Mouse (Mus musculus) E14TG2a.4 (cell line): ENCODE measurements around the gene Sorcs1.

Experiments used
- H3K27me3 ChIP-seq: 2 replicates; pipeline ENCODE4 v1.6.1; 2014; ENCODE audit warnings: low read length, control low read depth; ENCODE audit not compliant: insufficient read depth
- H3K36me3 ChIP-seq: 2 replicates; pipeline ENCODE4 v1.6.1; 2014; ENCODE audit warnings: low read length, control low read depth; ENCODE audit not compliant: insufficient read depth
- H3K4me1 ChIP-seq: replicated peaks from 2 replicates; pipeline ENCODE4 v1.6.1; 2014; ENCODE audit warnings: low read depth, low read length, control low read depth
- H3K4me3 ChIP-seq: replicated peaks from 2 replicates; pipeline ENCODE4 v1.5.1; 2014; ENCODE audit warnings: mild to moderate bottlenecking, low read length
- H3K9me3 ChIP-seq: 2 replicates; pipeline ENCODE4 v1.6.1; 2014; ENCODE audit warnings: low read length, control low read depth
- CTCF ChIP-seq: conservative IDR thresholded peaks from 2 replicates; pipeline ENCODE4 v1.5.1; 2014; ENCODE audit warnings: low read length
- NANOG ChIP-seq: IDR thresholded peaks from 2 replicates; pipeline ENCODE4 v1.6.1; 2014; ENCODE audit warnings: borderline replicate concordance, low read length, mixed read lengths
- POU5F1 ChIP-seq: IDR thresholded peaks from 2 replicates; pipeline ENCODE4 v1.6.1; 2014; ENCODE audit warnings: low read length, borderline replicate concordance

Gene Sorcs1

GRCm38 (mm10) chr19:50410561-50410960 lies 267.9 kb downstream of the Sorcs1 start:
- TF ChIP-seq POU5F1 (no peak), NANOG (no peak), CTCF (no peak)
- no peaks in the 10 kb centered on the region for H3K36me3 ChIP-seq
- H3K27me3 ChIP-seq: no peaks in the 10 kb centered on the region
- H3K4me1 ChIP-seq: no peaks in the 10 kb centered on the region
- H3K9me3 ChIP-seq: no peaks in the 10 kb centered on the region
- no peak overlapping the region for H3K4me3 ChIP-seq

- Histone ChIP-seq H3K9me3 (peaks cover 18% of the 10 kb centered on the region), H3K4me1 (no peaks in the 10 kb centered on the region), H3K4me3 (no peak overlapping the region), H3K27me3 (no peaks in the 10 kb centered on the region), H3K36me3 (no peaks in the 10 kb centered on the region)
- TF ChIP-seq CTCF (no peak), NANOG (no peak), POU5F1 (no peak)
Measured at GRCm38 (mm10) chr19:50398341-50398740, 280.1 kb downstream of the Sorcs1 start.

DNA sequence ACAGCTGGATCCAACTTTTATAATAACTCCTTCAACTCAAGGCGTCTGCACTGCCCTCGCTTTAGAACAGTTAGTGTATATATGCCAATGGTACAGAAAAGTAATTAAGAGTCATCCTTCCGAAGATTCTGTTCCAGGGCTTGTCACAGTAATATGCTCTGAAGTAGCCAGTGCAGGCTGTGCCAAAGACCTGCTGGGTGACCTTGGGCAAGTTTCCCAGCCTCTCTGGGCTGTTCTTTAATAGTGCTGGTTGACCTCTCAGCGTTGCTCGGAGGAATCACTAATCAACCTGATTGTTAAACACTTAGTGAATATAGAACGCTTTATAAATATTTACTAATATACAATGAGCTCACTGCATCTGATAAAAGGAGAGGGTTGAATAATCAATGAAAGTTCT lies 282.7 kb downstream of the Sorcs1 start:
- Histone ChIP-seq H3K4me1 (no peaks in the 10 kb centered on the region), H3K27me3 (no peaks in the 10 kb centered on the region), H3K4me3 (no peak overlapping the region), H3K9me3 (peaks cover 16% of the 10 kb centered on the region), H3K36me3 (no peaks in the 10 kb centered on the region)
- TF ChIP-seq CTCF: no peak
- TF ChIP-seq NANOG: no peak
- TF ChIP-seq POU5F1: no peak

DNA sequence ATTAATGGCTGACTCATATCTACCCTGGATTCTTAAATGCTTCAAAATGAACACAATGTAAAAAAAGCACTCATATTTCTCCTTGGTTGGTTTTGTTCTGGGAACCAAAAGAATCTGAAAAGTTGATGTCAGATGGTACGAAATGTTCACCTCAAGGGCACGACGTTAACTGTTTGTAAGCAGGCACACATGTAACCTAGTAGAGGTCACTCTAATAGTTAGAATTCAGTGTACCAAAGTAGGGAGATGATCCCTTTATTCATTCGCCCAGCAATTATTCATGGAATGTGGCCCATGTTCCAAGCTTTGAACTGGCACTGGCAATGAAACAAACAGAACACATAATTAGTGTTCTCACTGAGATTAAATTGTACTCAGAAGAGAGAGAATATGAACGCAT lies 284.3 kb downstream of the Sorcs1 start:
- no peaks in the 10 kb centered on the region for H3K27me3 ChIP-seq
- 0 out of 2 replicates have a peak, but pooled peaks cover 5% of the 10 kb centered on the region for H3K9me3 ChIP-seq
- TF ChIP-seq NANOG (no peak), POU5F1 (no peak), CTCF (no peak)
- no peaks in the 10 kb centered on the region; the same call in 1 of the 2 replicates for H3K4me1 ChIP-seq
- no peak overlapping the region for H3K4me3 ChIP-seq
- H3K36me3 ChIP-seq: no peaks in the 10 kb centered on the region

- Histone ChIP-seq H3K4me1 (peaks cover 4% of the 10 kb centered on the region; the same call in 1 of the 2 replicates), H3K4me3 (no peak overlapping the region), H3K9me3 (no peaks in the 10 kb centered on the region), H3K36me3 (no peaks in the 10 kb centered on the region), H3K27me3 (no peaks in the 10 kb centered on the region)
- no peak for TF ChIP-seq POU5F1
- no peak for TF ChIP-seq CTCF
- TF ChIP-seq NANOG: no peak
Measured at GRCm38 (mm10) chr19:50389925-50390552, 288.4 kb downstream of the Sorcs1 start.

- TF ChIP-seq NANOG (no peak), POU5F1 (no peak), CTCF (no peak)
- no peaks in the 10 kb centered on the region for H3K4me1 ChIP-seq
- H3K9me3 ChIP-seq: no peaks in the 10 kb centered on the region
- H3K27me3 ChIP-seq: no peaks in the 10 kb centered on the region
- no peak overlapping the region for H3K4me3 ChIP-seq
- no peaks in the 10 kb centered on the region for H3K36me3 ChIP-seq
Measured at GRCm38 (mm10) chr19:50378901-50379300, 299.5 kb downstream of the Sorcs1 start.

DNA sequence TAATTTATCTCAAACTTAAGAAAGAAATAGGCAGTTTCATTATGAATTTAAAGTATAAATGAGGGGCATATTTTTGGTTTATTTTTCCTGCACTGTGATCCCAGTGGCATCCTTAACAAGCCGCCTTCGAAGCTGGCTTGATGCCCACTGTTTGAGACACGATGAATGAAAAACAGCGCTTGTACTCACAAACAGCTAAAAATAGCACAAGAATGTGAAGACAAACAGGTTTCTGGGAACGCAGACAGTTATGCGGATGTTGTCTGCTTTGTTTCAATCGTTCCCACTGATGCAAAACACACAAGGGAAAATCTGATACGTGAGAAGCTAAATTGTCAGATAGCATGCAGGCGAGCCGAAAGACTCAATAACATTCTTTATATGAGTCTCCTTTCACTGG lies 303.7 kb downstream of the Sorcs1 start:
- Histone ChIP-seq H3K9me3 (no peaks in the 10 kb centered on the region), H3K36me3 (no peaks in the 10 kb centered on the region), H3K27me3 (no peaks in the 10 kb centered on the region), H3K4me3 (no peak overlapping the region), H3K4me1 (no peaks in the 10 kb centered on the region)
- no peak for TF ChIP-seq POU5F1

DNA sequence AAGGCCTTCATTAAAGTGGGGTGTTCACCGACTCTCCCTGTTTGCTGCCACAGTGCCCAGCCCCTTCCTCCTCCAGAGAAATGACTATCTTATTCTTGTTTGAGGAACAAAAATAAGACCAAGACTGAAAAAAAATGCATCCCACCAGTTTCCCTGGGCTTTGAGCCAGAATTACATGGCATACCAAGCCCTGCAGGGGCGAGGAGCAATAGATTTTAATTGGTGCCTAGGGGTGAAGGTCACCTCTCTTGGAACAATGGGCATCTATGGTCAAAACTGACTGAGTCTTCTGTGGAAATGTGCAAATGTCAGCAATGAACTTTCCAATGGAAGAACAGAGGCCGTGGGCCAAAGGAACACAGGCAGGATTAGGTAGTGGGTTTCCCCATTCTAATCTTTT lies 312.0 kb downstream of the Sorcs1 start:
- TF ChIP-seq POU5F1 (no peak), NANOG (no peak), CTCF (no peak)
- H3K36me3 ChIP-seq: no peaks in the 10 kb centered on the region
- H3K4me3 ChIP-seq: no peak overlapping the region
- no peaks in the 10 kb centered on the region for H3K27me3 ChIP-seq
- no peaks in the 10 kb centered on the region for H3K9me3 ChIP-seq
- H3K4me1 ChIP-seq: 0 out of 2 replicates have a peak, but pooled peaks cover 2% of the 10 kb centered on the region

DNA sequence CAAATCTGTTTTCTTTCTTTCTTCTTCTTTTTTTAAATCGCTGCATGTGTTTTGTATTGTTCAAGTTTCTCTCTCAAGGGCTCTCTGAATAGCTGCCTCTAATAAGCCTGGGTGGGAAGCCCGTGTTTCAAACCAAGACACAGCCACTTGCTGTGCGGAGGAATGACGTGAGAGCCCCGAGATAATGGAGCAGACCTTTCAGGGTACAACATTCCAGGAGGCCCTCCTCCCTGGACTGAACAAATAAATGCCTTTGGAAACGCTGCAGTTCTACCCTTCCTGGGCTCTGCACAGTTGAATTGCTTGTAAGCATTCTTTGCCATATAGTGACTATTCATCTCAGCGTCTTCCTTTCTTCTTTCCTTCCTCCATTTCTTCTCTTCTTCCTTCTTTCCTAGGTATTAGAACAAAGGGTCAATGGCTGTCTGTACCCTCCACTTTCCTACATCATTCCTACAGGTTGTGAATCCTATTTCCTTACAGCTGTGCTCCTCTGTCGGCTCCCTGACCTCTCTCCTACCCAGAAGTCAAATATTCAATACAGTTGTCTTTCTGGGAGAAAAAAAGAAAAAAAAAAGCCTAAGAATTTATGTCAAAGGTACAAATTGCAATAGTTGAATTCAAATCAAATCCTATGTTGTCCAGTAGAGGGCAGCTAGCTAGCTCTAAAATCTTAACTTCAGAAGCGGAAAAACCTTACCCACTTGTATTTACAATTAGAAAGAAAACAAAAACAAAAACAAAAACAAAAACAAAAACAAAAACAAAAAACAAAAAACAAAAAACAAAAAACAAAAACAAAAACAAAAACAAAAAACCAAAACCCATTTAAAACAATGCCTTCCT lies 315.6 kb downstream of the Sorcs1 start:
- no peaks in the 10 kb centered on the region for H3K36me3 ChIP-seq
- no peaks in the 10 kb centered on the region for H3K9me3 ChIP-seq
- H3K4me1 ChIP-seq: 0 out of 2 replicates have a peak, but pooled peaks cover 2% of the 10 kb centered on the region
- TF ChIP-seq POU5F1: no peak
- peak; percentile 16 for TF ChIP-seq CTCF
- TF ChIP-seq NANOG: no peak
- H3K4me3 ChIP-seq: no peak overlapping the region
- no peaks in the 10 kb centered on the region for H3K27me3 ChIP-seq
